Mouse (Mus musculus) lung, postnatal 0 days (tissue): ENCODE results near the gene Rps11.
"Not testable (repeated sequence)": the region's sequence is repeated elsewhere in the genome, so short reads cannot be mapped to it uniquely, and the experiment has no call there.

Experiments
- CTCF ChIP-seq: IDR thresholded peaks from 2 replicates; pipeline ENCODE4 v1.5.1; 2016; ENCODE audit warnings: antibody characterized with exemption, mild to moderate bottlenecking
- EP300 ChIP-seq: IDR thresholded peaks from 2 replicates; pipeline ENCODE4 v1.6.1; 2016; ENCODE audit warnings: antibody characterized with exemption, mild to moderate bottlenecking, control low read depth

- not testable (repeated sequence) for TF ChIP-seq CTCF, EP300
Observed at GRCm38 (mm10) chr7:45153052-45153451, 28.8 kb upstream of the Rps11 start.
